In the genomic region with DNA sequence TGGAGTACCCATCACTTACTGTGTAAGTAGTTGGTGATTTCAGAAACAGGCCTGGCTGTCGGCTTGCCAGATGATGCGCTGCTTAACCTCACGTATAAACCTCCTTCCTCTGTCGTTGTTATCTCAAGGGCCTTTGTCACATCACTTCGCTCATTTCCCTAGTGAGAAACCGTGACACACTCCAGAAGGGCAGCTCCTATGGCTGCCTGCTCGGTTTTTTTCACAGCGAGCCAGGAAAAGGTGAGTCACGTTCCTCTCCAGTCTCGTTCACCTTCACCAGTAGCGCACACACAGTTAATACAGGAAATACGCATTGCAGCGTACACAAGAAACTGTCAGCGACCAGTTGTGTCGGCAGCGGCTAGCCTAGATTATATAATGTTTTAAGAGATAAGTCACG, we compare ENCODE assay signal across 8 mouse cellular contexts. TPM values are rescaled to one million over a fixed set of nuclear protein-coding genes. Genes with fewer than 3 reads are reported as not detected.
DNase-seq lines count a peak whose midpoint lies in the region; ATAC-seq and TF ChIP-seq lines count a peak whose summit lies in the region.

No protein-coding gene starts in this region.

- intact Hi-C loops in gastrocnemius, adult 2 months (cut with DNase I): no loop called here
- intact Hi-C loops in gastrocnemius, postnatal 14 days (cut with DNase I; ENCODE audit: low total_unique reads): no loop called here

- no peak for DNase-seq in gastrocnemius, adult 2 months
- DNase-seq in gastrocnemius, postnatal 14 days: no peak
- DNase-seq in heart, embryonic 10.5 days (ENCODE audit: low spot score): peak; percentile 89
- peak; percentile 16 for DNase-seq in midbrain, postnatal 0 days (ENCODE audit: low spot score)
- DNase-seq in yolk sac, embryonic 10.5 days (ENCODE audit: low spot score): no peak

- H3K36me3 ChIP-seq in heart, embryonic 10.5 days: no peaks in the 10 kb centered on the region
- no peaks in the 10 kb centered on the region for H3K36me3 ChIP-seq in kidney, embryonic 16.5 days (ENCODE audit: insufficient read depth, low read length)
- H3K36me3 ChIP-seq in midbrain, postnatal 0 days (ENCODE audit: insufficient read depth, low read length): no peaks in the 10 kb centered on the region

- no peak for TF ChIP-seq CTCF in gastrocnemius, adult 2 months (IDR thresholded peaks at IDR 0.05)
- no peak for TF ChIP-seq CTCF in midbrain, postnatal 0 days (IDR thresholded peaks at IDR 0.05)

- 25% methylated on average over 17 of the region's 17 CpGs for WGBS in heart, embryonic 10.5 days
- 50% methylated on average over 17 of the region's 17 CpGs for WGBS in kidney, embryonic 16.5 days
- 73% methylated on average over 17 of the region's 17 CpGs for WGBS in midbrain, postnatal 0 days

- H3K9me3 ChIP-seq in heart, embryonic 10.5 days: no peaks in the 10 kb centered on the region
- no peaks in the 10 kb centered on the region for H3K9me3 ChIP-seq in kidney, embryonic 16.5 days (ENCODE audit: low read length)
- no peaks in the 10 kb centered on the region for H3K9me3 ChIP-seq in midbrain, postnatal 0 days (ENCODE audit: low read length)

- H3K4me3 ChIP-seq in gastrocnemius, adult 2 months: peak overlapping the region; percentile 39
- H3K4me3 ChIP-seq in heart, embryonic 10.5 days: peak overlapping the region; percentile 29
- H3K4me3 ChIP-seq in kidney, embryonic 16.5 days (ENCODE audit: low read length): no peak overlapping the region
- no peak overlapping the region for H3K4me3 ChIP-seq in midbrain, postnatal 0 days (ENCODE audit: low read depth, low read length)

- H3K27me3 ChIP-seq in heart, embryonic 10.5 days (ENCODE audit: insufficient read depth, poor library complexity, severe bottlenecking): peaks cover 52% of the 10 kb centered on the region
- H3K27me3 ChIP-seq in kidney, embryonic 16.5 days (ENCODE audit: insufficient read depth, low read length): no peaks in the 10 kb centered on the region
- no peaks in the 10 kb centered on the region for H3K27me3 ChIP-seq in midbrain, postnatal 0 days (ENCODE audit: insufficient read depth, low read length)

- H3K4me2 ChIP-seq in kidney, embryonic 16.5 days (replicated peaks; ENCODE audit: low read depth, low read length): peak overlapping the region; percentile 34
- peak overlapping the region; percentile 63; the same call in 1 of the 2 replicates for H3K4me2 ChIP-seq in midbrain, postnatal 0 days (ENCODE audit: low read depth, low read length, poor library complexity, severe bottlenecking)

- H3K9ac ChIP-seq in kidney, embryonic 16.5 days (replicated peaks; ENCODE audit: low read length): 0 out of 2 replicates have a peak overlapping the region, but pooled peaks have one; percentile 14
- H3K9ac ChIP-seq in midbrain, postnatal 0 days (replicated peaks; ENCODE audit: low read length, poor library complexity, severe bottlenecking): no peak overlapping the region

- ATAC-seq in CD4-positive, CD25-positive, alpha-beta regulatory T cell, adult 4 months: peak; percentile 64
- no peak for ATAC-seq in kidney, embryonic 16.5 days (ENCODE audit: low FRiP score, low TSS enrichment)
- no peak for ATAC-seq in midbrain, postnatal 0 days (ENCODE audit: low FRiP score)
- no peak for ATAC-seq in erythroblast, adult 5-6 weeks (replicated peaks; ENCODE audit: low FRiP score, poor library complexity, severe bottlenecking)

- H3K27ac ChIP-seq in gastrocnemius, adult 2 months: peak overlapping the region; percentile 84
- peak overlapping the region; percentile 82; the same call in 1 of the 2 replicates for H3K27ac ChIP-seq in heart, embryonic 10.5 days
- peak overlapping the region; percentile 81 for H3K27ac ChIP-seq in kidney, embryonic 16.5 days (ENCODE audit: low read length)
- no peak overlapping the region; the same call in 1 of the 2 replicates for H3K27ac ChIP-seq in midbrain, postnatal 0 days (ENCODE audit: low read depth, low read length)

- H3K4me1 ChIP-seq in heart, embryonic 10.5 days: peaks cover 44% of the 10 kb centered on the region
- peaks cover 67% of the 10 kb centered on the region for H3K4me1 ChIP-seq in kidney, embryonic 16.5 days (ENCODE audit: insufficient read depth, low read length)
- peaks cover 10% of the 10 kb centered on the region for H3K4me1 ChIP-seq in midbrain, postnatal 0 days (ENCODE audit: insufficient read depth, low read length)

RNA-seq across cellular contexts. Expression of gene Itpkb, which starts 33.7 kb away (rescaled TPM):
- total RNA-seq in gastrocnemius, adult 2 months (2021): 10 to 100 TPM; 14.7 to 22.7 TPM
- total RNA-seq in gastrocnemius, postnatal 14 days (2021): 10 to 100 TPM; 27.6 to 28.6 TPM
- 10 to 100 TPM; 54.6 to 56.7 TPM for polyA plus RNA-seq in CD4-positive, CD25-positive, alpha-beta regulatory T cell, adult 4 months (2017; shearing (Covaris generic))
- polyA plus RNA-seq in heart, embryonic 10.5 days (2016; fragmentation: Nextera tagmentation; extraction: Ambion mirVana): 4.0 and 4.6 TPM in 2 replicates
- polyA plus RNA-seq in kidney, embryonic 16.5 days (2015; fragmentation: Nextera tagmentation; extraction: Ambion mirVana): 8.3 and 9.6 TPM in 2 replicates
- 12.2 and 13.9 TPM in 2 replicates for total RNA-seq in midbrain, postnatal 0 days (2014; rRNA removed)
- 2.0 and 2.2 TPM in 2 replicates for polyA plus RNA-seq in midbrain, postnatal 0 days (2015; fragmentation: Nextera tagmentation; extraction: Ambion mirVana)
- 2.3 and 4.0 TPM in 2 replicates for total RNA-seq in erythroblast, adult 5-6 weeks (2015; ENCODE audit: low replicate concordance)
- total RNA-seq in erythroblast, adult 5-6 weeks (2017; ENCODE audit: low replicate concordance): 2.4 and 3.2 TPM in 2 replicates

Comparison
In these comparisons a context has a peak if more than half of its experiments do, and no peak if none do; other contexts are left out.
1. DNase-seq: peak in heart, embryonic 10.5 days (single experiment) and midbrain, postnatal 0 days (single experiment); none in gastrocnemius, adult 2 months (single experiment), gastrocnemius, postnatal 14 days (single experiment) and yolk sac, embryonic 10.5 days (single experiment).
2. H3K4me3 ChIP-seq: peak in gastrocnemius, adult 2 months (single experiment) and heart, embryonic 10.5 days (single experiment); none in kidney, embryonic 16.5 days (single experiment) and midbrain, postnatal 0 days (single experiment).